ENCODE assay signal across 13 mouse cellular contexts in the genomic region with DNA sequence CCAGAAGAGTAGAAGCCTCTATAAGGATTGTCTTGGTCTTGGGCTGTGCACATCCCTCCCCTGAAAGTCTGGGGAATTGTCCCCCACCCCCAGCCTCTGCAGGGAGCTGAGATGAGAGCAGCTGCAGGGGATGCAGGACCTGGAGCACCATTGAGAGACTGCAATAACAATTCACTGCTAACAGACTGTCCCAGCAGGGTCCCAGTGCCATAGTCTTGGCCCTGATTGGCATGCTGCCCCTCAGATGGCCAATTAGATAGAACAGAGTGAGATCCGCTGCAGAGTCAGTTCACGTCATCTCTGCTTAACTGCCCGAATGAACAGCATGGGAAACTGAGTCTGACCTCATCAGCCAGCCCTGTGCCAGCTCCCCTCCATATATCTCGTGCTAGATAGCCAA.
DNase-seq lines count a peak whose midpoint lies in the region; ATAC-seq lines count a peak whose summit lies in the region.
"Had no signal": no experiment of that assay in that cellular context is flagged by ENCODE, and none has a peak within 500 bp of the region (broad histone marks: within the 10 kb centered on the region; RNA-seq: fewer than 3 reads in every experiment).

No protein-coding gene starts in this region.

- ATAC-seq in midbrain, embryonic 15.5 days (replicated peaks) = peak; percentile 44; the same call in 1 of the 2 replicates
- ATAC-seq in midbrain, embryonic 14.5 days (ENCODE audit: low FRiP score, low TSS enrichment) = no peak
- ATAC-seq in forebrain, embryonic 16.5 days = peak; percentile 57
- ATAC-seq: liver, embryonic 12.5 days had no signal

- H3K27me3 ChIP-seq in midbrain, embryonic 15.5 days (replicated peaks) = no peaks in the 10 kb centered on the region
- H3K27me3 ChIP-seq in midbrain, embryonic 14.5 days (ENCODE audit: control insufficient read depth, insufficient read depth, low read length) = no peaks in the 10 kb centered on the region
- H3K27me3 ChIP-seq in forebrain, embryonic 16.5 days (replicated peaks; ENCODE audit: control insufficient read depth, insufficient read depth, low read length) = no peaks in the 10 kb centered on the region
- H3K27me3 ChIP-seq: liver, embryonic 12.5 days; midbrain, embryonic 12.5 days; stomach, embryonic 15.5 days had no signal

- WGBS in midbrain, embryonic 15.5 days = 49% methylated on average over 4 of the region's 4 CpGs
- 61% methylated on average over 4 of the region's 4 CpGs for WGBS in midbrain, embryonic 14.5 days
- 24% methylated on average over 4 of the region's 4 CpGs for WGBS in forebrain, embryonic 16.5 days

- H3K4me1 ChIP-seq in midbrain, embryonic 15.5 days = peaks cover 24% of the 10 kb centered on the region
- H3K4me1 ChIP-seq in midbrain, embryonic 14.5 days (ENCODE audit: control insufficient read depth, insufficient read depth, low read length) = peaks cover 23% of the 10 kb centered on the region
- 0 out of 2 replicates have a peak, but pooled peaks cover 4% of the 10 kb centered on the region for H3K4me1 ChIP-seq in forebrain, embryonic 16.5 days (replicated peaks; ENCODE audit: control insufficient read depth, insufficient read depth, low read length)
- H3K4me1 ChIP-seq: heart, embryonic 15.5 days; liver, embryonic 12.5 days; stomach, embryonic 15.5 days had no signal

- H3K4me3 ChIP-seq in midbrain, embryonic 15.5 days = no peak overlapping the region
- H3K4me3 ChIP-seq in midbrain, embryonic 14.5 days (replicated peaks; ENCODE audit: low read depth, low read length) = no peak overlapping the region
- H3K4me3 ChIP-seq in forebrain, embryonic 16.5 days (replicated peaks; ENCODE audit: low read length) = no peak overlapping the region
- H3K4me3 ChIP-seq: heart, embryonic 15.5 days; liver, embryonic 12.5 days; midbrain, embryonic 12.5 days; stomach, embryonic 15.5 days had no signal

- H3K27ac ChIP-seq in midbrain, embryonic 15.5 days = no peak overlapping the region
- no peak overlapping the region for H3K27ac ChIP-seq in midbrain, embryonic 14.5 days (replicated peaks; ENCODE audit: low read depth, low read length)
- H3K27ac ChIP-seq in forebrain, embryonic 16.5 days (ENCODE audit: low read length) = no peak overlapping the region
- H3K27ac ChIP-seq: heart, embryonic 15.5 days; liver, embryonic 12.5 days; midbrain, embryonic 12.5 days; stomach, embryonic 15.5 days had no signal

- H3K9me3 ChIP-seq in midbrain, embryonic 15.5 days = no peaks in the 10 kb centered on the region
- H3K9me3 ChIP-seq in midbrain, embryonic 14.5 days (ENCODE audit: control insufficient read depth, low read length) = no peaks in the 10 kb centered on the region
- H3K9me3 ChIP-seq in forebrain, embryonic 16.5 days (ENCODE audit: control insufficient read depth, low read length) = no peaks in the 10 kb centered on the region
- H3K9me3 ChIP-seq: heart, embryonic 15.5 days; liver, embryonic 12.5 days; midbrain, embryonic 12.5 days; stomach, embryonic 15.5 days had no signal

- DNase-seq in midbrain, embryonic 14.5 days = no peak
- DNase-seq in cerebellum, postnatal 10 days = peak; percentile 93 to 95
- peak; percentile 67 for DNase-seq in retina, embryonic 14.5 days (ENCODE audit: low spot score)
- DNase-seq in kidney, postnatal 25 days = no peak
- no peak for DNase-seq in ovary, postnatal 14 days (ENCODE audit: low spot score)
- DNase-seq: lung, postnatal 10 days; thymus, postnatal 4 days had no signal

- no peak overlapping the region for H3K9ac ChIP-seq in midbrain, embryonic 15.5 days
- H3K9ac ChIP-seq in midbrain, embryonic 14.5 days (replicated peaks; ENCODE audit: low read length) = no peak overlapping the region
- H3K9ac ChIP-seq in forebrain, embryonic 16.5 days (replicated peaks; ENCODE audit: low read depth, low read length) = no peak overlapping the region
- H3K9ac ChIP-seq: heart, embryonic 15.5 days; liver, embryonic 12.5 days; midbrain, embryonic 12.5 days; stomach, embryonic 15.5 days had no signal

- H3K4me2 ChIP-seq in midbrain, embryonic 15.5 days = no peak overlapping the region
- H3K4me2 ChIP-seq in midbrain, embryonic 14.5 days (ENCODE audit: low read length) = no peak overlapping the region
- no peak overlapping the region for H3K4me2 ChIP-seq in forebrain, embryonic 16.5 days (ENCODE audit: low read length)
- H3K4me2 ChIP-seq: heart, embryonic 15.5 days; liver, embryonic 12.5 days; midbrain, embryonic 12.5 days; stomach, embryonic 15.5 days had no signal

- H3K36me3 ChIP-seq in midbrain, embryonic 15.5 days (replicated peaks) = no peaks in the 10 kb centered on the region
- 0 out of 2 replicates have a peak, but pooled peaks cover 4% of the 10 kb centered on the region for H3K36me3 ChIP-seq in midbrain, embryonic 14.5 days (ENCODE audit: control insufficient read depth, insufficient read depth, low read length)
- H3K36me3 ChIP-seq in forebrain, embryonic 16.5 days (ENCODE audit: control insufficient read depth, insufficient read depth) = no peaks in the 10 kb centered on the region
- H3K36me3 ChIP-seq: heart, embryonic 15.5 days; liver, embryonic 12.5 days; midbrain, embryonic 12.5 days; stomach, embryonic 15.5 days had no signal

Comparison
In these comparisons a context has a peak if more than half of its experiments do, and no peak if none do; other contexts are left out.
1. DNase-seq: peak in cerebellum, postnatal 10 days (2 of 2) and retina, embryonic 14.5 days (single experiment); none in midbrain, embryonic 14.5 days (single experiment), kidney, postnatal 25 days (0 of 2) and ovary, postnatal 14 days (single experiment).